8 mouse cellular contexts compared by ENCODE assay signal in genomic region chr4:123750152-123750651, GRCm38 (mm10). TPM values are rescaled to one million over a fixed set of nuclear protein-coding genes. Genes with fewer than 3 reads are reported as not detected.
DNase-seq lines count a peak whose midpoint lies in the region; ATAC-seq and TF ChIP-seq lines count a peak whose summit lies in the region.

Gene Akirin1 (minus strand): TSS chr4:123750345.

- peak within 1 kb of the TSS; percentile 97 for H3K4me3 ChIP-seq in embryonic facial prominence, embryonic 14.5 days (ENCODE audit: low read depth, low read length)
- H3K4me3 ChIP-seq in limb, embryonic 14.5 days (replicated peaks; ENCODE audit: low read length), result peak within 1 kb of the TSS; percentile 99
- peak within 1 kb of the TSS; percentile 96 for H3K4me3 ChIP-seq in midbrain, postnatal 0 days (ENCODE audit: low read depth, low read length)

- 0% methylated on average over 7 of the region's 46 CpGs for whole genome bisulfite sequencing in embryonic facial prominence, embryonic 14.5 days
- WGBS in limb, embryonic 14.5 days, result under 1% methylated on average over 33 of the region's 46 CpGs
- 2% methylated on average over 34 of the region's 46 CpGs for WGBS in midbrain, postnatal 0 days

- peaks cover 10% of the 10 kb centered on the region; the same call in 1 of the 2 replicates for H3K4me1 ChIP-seq in embryonic facial prominence, embryonic 14.5 days (ENCODE audit: control insufficient read depth, insufficient read depth, low read length)
- H3K4me1 ChIP-seq in limb, embryonic 14.5 days (ENCODE audit: control insufficient read depth, insufficient read depth, low read length), result peaks cover 11% of the 10 kb centered on the region; the same call in 1 of the 2 replicates
- no peaks in the 10 kb centered on the region for H3K4me1 ChIP-seq in midbrain, postnatal 0 days (ENCODE audit: insufficient read depth, low read length)

- peak; percentile 90 for DNase-seq in 3T3-L1 (ENCODE audit: low read depth, low spot score)
- DNase-seq in adrenal gland, postnatal 4 days (ENCODE audit: low spot score in 2 of 2), result peak; percentile 97
- peak; percentile 97 for DNase-seq in embryonic facial prominence, embryonic 14.5 days (ENCODE audit: low spot score)
- DNase-seq in heart, adult 8-10 months (ENCODE audit: low spot score), result peak; percentile 95
- peak; percentile 97 for DNase-seq in kidney, adult 9 months
- peak; percentile 94 for DNase-seq in limb, embryonic 14.5 days (ENCODE audit: low spot score)
- DNase-seq in midbrain, postnatal 0 days (ENCODE audit: low spot score), result peak; percentile 98
- peak; percentile 95 to 98 for DNase-seq in spleen, postnatal 14 days (ENCODE audit: low spot score in 2 of 2)

- TF ChIP-seq POLR2A in limb, embryonic 14.5 days (IDR thresholded peaks at IDR 0.05; ENCODE audit: borderline replicate concordance, extremely low read depth, insufficient read depth, insufficient read length), result peak; percentile 81; the same call in 1 of the 2 replicates

- H3K9ac ChIP-seq in embryonic facial prominence, embryonic 14.5 days (ENCODE audit: low read depth, low read length), result peak within 1 kb of the TSS; percentile 88
- H3K9ac ChIP-seq in limb, embryonic 14.5 days (ENCODE audit: low read depth, low read length, severe bottlenecking), result peak within 1 kb of the TSS; percentile 86
- peak within 1 kb of the TSS; percentile 84 for H3K9ac ChIP-seq in midbrain, postnatal 0 days (replicated peaks; ENCODE audit: low read length, poor library complexity, severe bottlenecking)

- H3K27me3 ChIP-seq in embryonic facial prominence, embryonic 14.5 days (replicated peaks; ENCODE audit: control insufficient read depth, insufficient read depth, low read length), result no peaks in the 10 kb centered on the region
- no peaks in the 10 kb centered on the region for H3K27me3 ChIP-seq in limb, embryonic 14.5 days (ENCODE audit: control insufficient read depth, insufficient read depth, low read length)
- no peaks in the 10 kb centered on the region for H3K27me3 ChIP-seq in midbrain, postnatal 0 days (ENCODE audit: insufficient read depth, low read length)

- ATAC-seq in embryonic facial prominence, embryonic 14.5 days (ENCODE audit: low read depth), result peak; percentile 99
- ATAC-seq in limb, embryonic 14.5 days (ENCODE audit: low FRiP score, low read depth), result peak; percentile 99
- peak; percentile 97 for ATAC-seq in midbrain, postnatal 0 days (ENCODE audit: low FRiP score)

- peak; percentile 71 for TF ChIP-seq CTCF in midbrain, postnatal 0 days (IDR thresholded peaks at IDR 0.05)

- no peaks in the 10 kb centered on the region for H3K36me3 ChIP-seq in embryonic facial prominence, embryonic 14.5 days (ENCODE audit: control insufficient read depth, insufficient read depth, low read length)
- H3K36me3 ChIP-seq in limb, embryonic 14.5 days (ENCODE audit: control insufficient read depth, insufficient read depth, low read length), result peaks cover 4% of the 10 kb centered on the region; the same call in 1 of the 2 replicates
- H3K36me3 ChIP-seq in midbrain, postnatal 0 days (ENCODE audit: insufficient read depth, low read length), result no peaks in the 10 kb centered on the region

- no peaks in the 10 kb centered on the region for H3K9me3 ChIP-seq in embryonic facial prominence, embryonic 14.5 days (ENCODE audit: control insufficient read depth, low read length)
- H3K9me3 ChIP-seq in limb, embryonic 14.5 days (ENCODE audit: control insufficient read depth, low read length), result no peaks in the 10 kb centered on the region
- H3K9me3 ChIP-seq in midbrain, postnatal 0 days (ENCODE audit: low read length), result no peaks in the 10 kb centered on the region

- H3K4me2 ChIP-seq in embryonic facial prominence, embryonic 14.5 days (ENCODE audit: low read depth, low read length), result peak within 1 kb of the TSS; percentile 72
- H3K4me2 ChIP-seq in limb, embryonic 14.5 days (replicated peaks; ENCODE audit: low read depth, low read length, severe bottlenecking), result peak within 1 kb of the TSS; percentile 65
- H3K4me2 ChIP-seq in midbrain, postnatal 0 days (ENCODE audit: low read depth, low read length, poor library complexity, severe bottlenecking), result peak within 1 kb of the TSS; percentile 66

- peak within 1 kb of the TSS; percentile 92 for H3K27ac ChIP-seq in embryonic facial prominence, embryonic 14.5 days (replicated peaks; ENCODE audit: low read depth, low read length)
- H3K27ac ChIP-seq in limb, embryonic 14.5 days (replicated peaks; ENCODE audit: low read depth, low read length), result peak within 1 kb of the TSS; percentile 87
- peak within 1 kb of the TSS; percentile 86 for H3K27ac ChIP-seq in midbrain, postnatal 0 days (ENCODE audit: low read depth, low read length)

RNA-seq across cellular contexts. Expression of gene Akirin1, which starts in this region (rescaled TPM):
- 10 to 100 TPM; 47.0 to 53.5 TPM for total RNA-seq in adrenal gland, postnatal 4 days (2021)
- polyA plus RNA-seq in embryonic facial prominence, embryonic 14.5 days (2014; fragmentation: Nextera tagmentation; extraction: Ambion mirVana), result 60.2 and 64.0 TPM in 2 replicates
- total RNA-seq in heart, adult 8-10 months (2022), result 10 to 100 TPM; 19.4 to 28.8 (median 24.9) TPM
- polyA plus RNA-seq in limb, embryonic 14.5 days (2012; rRNA removed), result 39.5 and 42.4 TPM in 2 replicates
- 55.5 and 60.1 TPM in 2 replicates for polyA plus RNA-seq in limb, embryonic 14.5 days (2014; fragmentation: Nextera tagmentation; extraction: Ambion mirVana)
- 60.5 and 72.6 TPM in 2 replicates for total RNA-seq in midbrain, postnatal 0 days (2014; rRNA removed)
- 80.2 and 91.5 TPM in 2 replicates for polyA plus RNA-seq in midbrain, postnatal 0 days (2015; fragmentation: Nextera tagmentation; extraction: Ambion mirVana)

Comparison
In these comparisons a context has a peak if more than half of its experiments do, and no peak if none do; other contexts are left out.
1. Peak in every context shown above with its lines: DNase-seq, ATAC-seq, H3K4me3 ChIP-seq and H3K27ac ChIP-seq.